Mouse (Mus musculus) c-Kit-negative CD71-positive TER-119-positive erythroid progenitor cells, embryonic 14.5 days (primary cell): ENCODE measurements at regions not wholly inside any gene's neighbourhood (a gene's known extent, or its start where the extent isn't known, plus 50 kb on each side); places are given as distances from the start of the nearest gene placed in this dataset.

Experiments
- DNase-seq: peaks from one replicate; pipeline ENCODE4 v3.0.0-alpha.2; 2013; ENCODE audit warnings: low read depth, low spot score

DNA sequence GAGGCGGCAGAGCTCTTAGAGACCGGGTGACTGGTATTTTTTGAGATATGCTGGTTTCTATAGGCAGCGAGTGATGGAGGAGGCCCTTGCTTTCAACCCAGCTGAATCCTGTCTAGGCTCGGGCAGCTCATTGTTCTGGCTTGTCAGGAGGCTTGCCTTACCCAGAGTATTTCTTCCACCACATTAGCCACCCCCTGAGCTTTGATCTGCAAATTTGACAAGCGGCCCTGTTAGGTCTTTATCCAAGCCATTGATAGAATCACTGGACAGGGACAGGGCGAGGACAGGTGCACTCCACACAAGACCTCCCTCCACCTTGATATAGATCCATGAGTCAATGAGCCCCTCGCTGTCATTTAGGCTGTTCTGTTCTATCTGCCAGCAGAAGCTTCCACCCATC lies 343.0 kb upstream of the Fam19a5 start:
- DNase-seq: no peak

DNA sequence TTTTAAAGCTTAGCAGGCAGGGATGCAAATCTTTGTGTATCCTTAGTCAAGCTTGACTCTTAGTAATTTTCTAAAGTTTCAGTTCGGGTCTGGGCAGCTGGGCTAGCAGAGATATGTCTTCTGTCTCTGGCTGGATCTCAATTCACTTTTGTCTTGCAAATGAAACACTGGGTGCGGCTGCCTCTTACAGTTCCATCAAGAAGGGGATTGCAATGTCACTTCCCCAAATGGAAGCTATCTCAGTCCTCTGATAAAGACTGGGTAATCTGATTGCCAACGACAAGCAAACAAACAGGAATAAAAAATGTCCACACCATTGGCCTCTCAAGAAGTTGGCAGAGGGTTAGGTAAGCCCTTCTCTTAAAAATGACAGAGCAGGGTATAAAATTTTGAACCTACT lies 314.1 kb upstream of the Fam19a5 start:
- DNase-seq: no peak

DNA sequence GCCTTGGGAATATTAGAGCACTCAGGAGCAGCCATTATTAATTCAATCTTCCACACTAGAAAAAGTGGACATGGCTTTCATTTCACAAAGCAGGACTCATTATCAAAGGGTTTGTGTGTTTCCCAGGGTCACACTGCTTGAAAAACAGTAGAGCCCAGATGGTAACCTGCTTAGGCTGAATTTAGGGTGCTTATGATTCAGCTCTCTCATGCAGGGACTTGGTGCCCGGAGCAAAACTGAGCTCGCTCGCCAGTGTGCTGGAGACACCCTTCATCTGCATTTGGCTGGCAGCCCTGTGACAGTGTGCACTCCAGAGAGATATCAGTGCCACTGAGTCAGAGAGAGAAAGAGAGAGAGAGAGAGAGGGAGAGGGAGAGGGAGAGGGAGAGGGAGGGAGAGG lies 308.0 kb upstream of the Fam19a5 start:
- DNase-seq: no peak

DNA sequence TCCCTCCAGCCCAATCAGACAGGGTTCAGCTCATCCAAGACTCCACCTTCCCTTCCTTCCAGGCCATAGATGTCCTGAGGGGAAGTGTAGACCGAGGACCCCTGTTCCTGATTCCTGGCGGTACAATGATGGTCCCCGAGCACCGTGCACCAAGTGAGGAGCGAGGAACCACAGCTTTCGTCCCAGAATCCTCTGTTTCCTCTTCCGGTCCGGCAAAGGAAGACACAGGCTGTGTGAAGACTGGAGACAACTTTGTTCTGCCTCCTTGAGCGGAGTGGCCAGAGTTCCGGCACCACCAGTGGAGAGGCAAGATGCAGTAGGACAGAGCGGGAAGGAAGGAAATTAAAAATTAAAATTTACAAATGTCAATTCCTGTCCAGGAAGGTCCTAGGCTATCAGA lies 305.0 kb upstream of the Fam19a5 start:
- no peak for DNase-seq

DNA sequence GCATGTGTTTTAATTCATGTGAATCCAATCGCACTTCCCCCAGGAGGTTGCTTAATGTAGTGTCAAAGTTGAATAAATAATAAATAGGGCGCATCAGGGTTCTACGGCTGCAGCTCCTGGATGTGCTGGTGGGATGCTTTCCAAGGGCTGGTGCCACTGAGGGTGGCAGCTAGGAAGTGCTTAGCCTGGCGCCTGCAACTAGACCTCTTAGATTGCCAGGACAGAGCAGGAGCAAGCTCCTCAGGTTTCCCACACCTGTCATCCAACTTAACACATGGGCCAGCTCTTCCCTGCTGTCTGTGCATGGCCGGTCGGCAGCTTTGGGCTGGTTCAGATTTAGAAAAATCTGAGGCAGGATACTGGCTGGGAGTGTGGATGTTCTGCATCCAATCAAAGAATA lies 282.6 kb upstream of the Fam19a5 start:
- no peak for DNase-seq

DNA sequence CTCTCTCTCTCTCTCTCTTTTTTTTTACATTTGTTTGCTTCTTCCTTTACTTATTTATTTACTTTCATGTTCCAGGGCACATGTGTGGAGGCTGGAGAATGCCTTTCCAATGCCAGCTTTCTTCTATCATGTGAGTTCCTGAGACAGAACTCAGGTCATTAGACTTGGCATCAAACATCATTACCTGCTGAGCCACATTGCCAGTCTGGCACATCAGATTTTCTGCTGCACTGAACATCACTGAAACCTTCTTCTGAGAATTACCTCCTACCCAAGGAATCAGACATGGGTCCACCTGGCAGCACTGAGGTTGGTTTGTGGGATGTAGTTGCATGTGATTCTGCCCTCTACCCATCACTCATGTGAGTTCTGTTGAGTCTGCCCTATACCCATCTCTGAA lies 279.2 kb upstream of the Fam19a5 start:
- no peak for DNase-seq

DNA sequence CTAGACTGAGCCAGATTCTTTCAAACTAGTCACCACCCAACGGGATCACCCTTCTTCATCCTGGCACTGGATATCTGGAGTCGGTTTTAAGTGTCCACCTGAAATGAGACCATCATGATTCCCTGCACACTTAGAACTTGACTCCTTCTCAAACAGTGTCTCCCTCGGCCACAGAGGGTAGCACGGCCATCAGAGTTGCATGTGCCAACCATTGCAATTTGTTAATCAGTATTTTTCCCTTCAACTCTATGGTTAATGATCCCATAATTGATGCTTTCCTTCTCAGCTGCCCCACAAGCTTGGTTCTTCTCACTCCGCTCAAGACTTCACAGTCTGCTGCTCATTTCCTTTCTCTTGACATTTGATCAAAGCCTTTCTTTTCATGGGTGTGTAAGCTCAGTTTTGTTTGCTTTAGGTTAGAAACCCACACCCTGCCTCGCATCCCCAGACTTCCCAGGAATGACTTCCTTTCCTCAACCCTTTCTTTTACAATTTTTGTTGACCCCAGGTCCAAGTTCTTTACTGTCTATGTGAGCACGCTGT lies 253.0 kb upstream of the Fam19a5 start:
- DNase-seq: no peak

DNA sequence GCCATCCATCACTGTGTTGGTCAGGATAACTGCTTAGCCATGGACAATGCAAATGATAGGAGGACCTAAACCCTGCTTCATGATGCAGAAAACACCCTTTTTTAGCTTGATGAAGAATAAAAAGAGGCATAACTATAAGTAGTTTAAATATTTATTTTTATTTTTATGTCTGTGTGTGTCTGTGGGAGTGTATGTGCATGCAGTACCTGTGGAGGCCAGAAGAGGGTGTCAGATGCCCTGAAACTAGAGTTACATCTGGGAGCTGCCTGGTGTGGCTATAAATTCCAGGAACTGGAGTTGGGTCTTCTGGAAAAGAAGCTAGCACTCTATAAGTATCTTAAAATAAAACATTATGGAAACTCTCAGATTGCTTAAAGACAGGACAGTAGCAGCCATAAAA lies 224.2 kb upstream of the Fam19a5 start:
- no peak for DNase-seq

DNA sequence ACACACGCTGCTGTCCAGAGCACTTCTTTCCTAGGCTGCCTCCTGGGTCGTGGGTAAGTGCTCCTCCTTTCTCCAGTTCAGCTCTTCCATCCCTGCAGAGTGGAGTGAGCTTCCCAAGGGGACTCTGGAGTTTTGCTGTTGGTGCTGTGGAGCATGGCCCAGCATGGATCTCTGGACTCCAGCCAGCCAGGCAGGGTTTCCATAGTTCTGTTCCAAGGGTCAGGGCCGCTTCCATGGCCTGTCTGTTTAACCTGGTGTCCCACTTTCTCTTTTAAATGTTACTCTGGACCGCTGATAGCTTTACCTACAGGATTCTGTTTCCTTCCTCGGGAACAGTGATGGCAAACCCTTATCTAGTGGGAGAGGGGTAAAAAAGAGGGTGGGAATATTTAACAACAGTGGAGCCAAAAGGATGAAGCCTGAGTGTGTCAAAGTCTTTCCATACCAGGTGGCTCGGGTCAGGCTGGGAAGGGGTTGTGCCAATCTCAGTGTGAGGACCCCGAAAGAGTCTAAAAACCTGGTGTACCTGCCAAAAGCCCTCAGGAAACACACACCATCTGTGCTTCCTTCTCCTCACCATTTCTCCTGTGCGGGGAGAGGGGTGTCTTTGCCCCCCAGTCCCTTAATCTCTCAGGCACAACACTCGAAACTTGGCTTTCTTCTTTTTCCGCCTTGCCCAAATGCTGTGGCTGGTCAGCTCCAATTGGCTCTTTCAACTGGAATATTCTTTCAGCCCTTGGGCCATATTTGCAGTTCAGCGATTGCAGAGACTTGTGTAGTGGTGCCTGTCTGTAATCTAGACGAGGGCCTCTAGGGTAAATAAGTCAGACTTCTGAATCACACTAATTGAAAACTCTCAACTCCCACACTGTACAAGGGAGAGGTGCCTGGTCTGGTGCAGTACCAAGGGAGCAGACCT lies 222.8 kb upstream of the Fam19a5 start:
- no peak for DNase-seq

DNA sequence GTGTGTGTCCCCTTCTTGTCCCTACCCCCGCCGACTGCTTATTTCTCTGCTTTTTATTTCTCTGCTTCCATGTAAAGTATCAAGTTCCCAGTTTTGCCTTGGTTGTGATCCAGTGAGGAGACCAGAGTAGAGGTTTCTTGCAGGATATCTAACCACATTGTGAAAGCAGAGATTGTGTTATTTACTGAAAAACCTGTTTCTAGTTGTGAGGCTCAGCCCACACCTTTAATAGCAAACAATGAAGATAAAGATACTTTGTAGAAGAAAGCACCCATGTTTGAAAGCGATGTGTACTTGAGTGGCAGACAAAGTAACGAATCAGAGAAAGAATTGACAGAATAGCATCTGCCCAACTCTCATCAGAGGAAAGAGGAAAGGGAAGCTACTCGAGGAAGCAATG lies 218.7 kb upstream of the Fam19a5 start:
- no peak for DNase-seq

DNA sequence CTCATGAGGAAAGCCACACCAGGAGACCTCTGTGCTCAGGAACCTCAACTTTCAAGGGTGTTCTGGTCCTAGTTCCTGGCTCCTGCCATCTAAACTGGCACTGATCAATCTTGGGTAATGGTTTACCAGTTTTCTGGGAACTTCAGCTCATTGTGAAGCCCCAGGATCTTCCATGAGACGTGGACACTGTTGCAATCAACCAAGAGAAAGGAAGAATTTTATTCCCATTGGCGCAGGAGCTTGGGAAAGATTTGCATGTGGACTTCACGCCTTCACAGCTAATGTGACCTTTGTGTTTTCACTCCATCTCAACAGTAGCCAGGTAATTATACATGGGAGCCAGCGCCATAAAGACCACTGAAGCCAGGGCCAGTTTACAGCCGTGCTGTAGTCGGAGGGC lies 217.8 kb upstream of the Fam19a5 start:
- no peak for DNase-seq

DNA sequence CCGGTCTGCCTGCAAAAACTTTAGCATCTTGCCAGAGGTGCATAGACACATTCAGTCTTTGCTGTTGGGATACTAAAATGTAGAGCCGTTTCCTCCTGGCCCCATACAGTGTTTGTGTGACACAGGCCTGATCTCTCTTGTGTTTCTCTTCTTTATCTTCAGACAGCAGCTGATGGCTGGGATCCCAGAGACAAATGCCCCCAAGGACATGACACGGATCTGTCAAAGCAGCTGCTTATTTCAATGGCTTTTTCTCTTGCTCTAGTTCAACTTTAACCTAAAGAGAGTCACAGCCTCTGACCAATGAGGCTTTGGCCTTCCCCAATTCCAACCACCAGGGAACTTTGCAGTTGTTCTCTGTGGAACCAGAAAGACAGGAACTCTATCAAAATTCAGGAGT lies 211.7 kb upstream of the Fam19a5 start:
- DNase-seq: no peak

DNA sequence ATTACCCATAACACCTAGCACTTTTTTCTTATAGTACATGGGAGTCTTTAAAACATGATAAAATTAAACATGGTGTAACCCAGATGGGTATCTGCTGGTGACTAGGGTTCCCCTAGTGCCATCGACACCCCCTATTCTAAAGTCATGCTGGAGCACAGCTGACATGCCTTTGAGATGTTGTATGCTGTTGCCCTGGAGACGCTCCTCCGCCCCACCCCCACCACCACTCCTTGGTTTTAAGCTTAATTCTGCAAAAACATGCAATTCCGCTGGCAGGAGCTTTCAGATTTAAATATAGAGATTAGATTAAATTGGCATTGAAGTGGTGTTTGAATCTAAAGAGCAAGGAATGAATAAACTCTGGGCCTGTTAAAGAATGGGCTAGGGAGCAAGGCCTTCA lies 210.6 kb upstream of the Fam19a5 start:
- no peak for DNase-seq

DNA sequence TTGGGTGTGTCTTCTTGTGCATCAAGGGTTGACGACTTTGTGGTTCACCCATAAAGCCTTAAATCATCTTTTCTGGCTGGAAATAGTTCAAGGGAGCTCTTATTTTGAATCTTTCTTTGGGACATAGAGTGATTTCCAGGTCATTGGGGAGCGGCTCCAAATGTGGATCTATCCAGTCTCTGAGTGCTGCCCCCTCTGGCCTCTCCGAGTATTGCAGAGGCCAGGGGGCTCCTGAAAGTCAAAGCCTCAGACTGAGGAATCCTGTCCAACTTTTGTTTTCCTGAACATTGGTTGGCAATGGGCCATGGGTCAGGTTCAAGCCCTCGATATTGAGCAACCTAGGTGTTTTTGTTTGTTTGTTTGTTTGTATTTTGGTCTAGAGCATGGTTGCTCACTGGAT lies 209.7 kb upstream of the Fam19a5 start:
- no peak for DNase-seq

DNA sequence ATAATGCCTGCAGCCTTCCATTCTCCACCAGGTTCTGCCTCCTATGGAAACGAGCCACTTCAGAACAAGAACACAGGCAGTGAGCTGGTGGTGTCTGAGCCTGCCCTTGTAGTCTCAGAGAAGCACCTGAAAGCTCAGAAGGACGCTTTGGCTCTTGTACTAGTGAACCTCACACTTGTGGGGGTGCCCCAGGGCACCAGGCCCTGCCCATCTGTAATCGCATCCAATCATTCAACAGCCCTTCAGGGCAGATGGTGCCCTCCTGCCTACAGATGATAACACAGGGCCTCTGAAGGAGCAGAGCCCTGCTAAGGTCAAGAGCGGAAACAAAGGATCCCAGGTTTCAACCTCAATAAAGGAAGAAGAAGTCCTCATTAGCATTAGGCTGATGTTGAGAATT lies 208.8 kb upstream of the Fam19a5 start:
- DNase-seq: no peak

DNA sequence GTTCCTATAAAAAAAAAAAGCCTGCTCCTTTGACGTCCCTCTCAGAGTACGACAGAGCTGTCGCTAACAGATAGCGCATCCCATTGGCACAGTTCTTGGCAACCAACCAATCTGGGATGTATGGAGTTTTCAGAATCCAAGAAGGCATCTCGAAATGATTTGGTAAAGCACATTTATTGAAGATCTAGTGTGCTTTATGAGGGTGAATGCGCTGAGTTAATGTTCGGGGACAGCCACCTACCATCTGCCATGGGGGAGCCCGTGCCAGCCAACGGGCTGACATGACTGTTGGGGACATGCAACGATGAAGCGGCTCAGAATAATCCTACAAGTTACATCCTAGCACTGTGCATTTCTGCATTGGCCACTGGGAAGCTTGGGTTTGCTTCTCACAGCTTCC lies 208.4 kb upstream of the Fam19a5 start:
- no peak for DNase-seq

DNA sequence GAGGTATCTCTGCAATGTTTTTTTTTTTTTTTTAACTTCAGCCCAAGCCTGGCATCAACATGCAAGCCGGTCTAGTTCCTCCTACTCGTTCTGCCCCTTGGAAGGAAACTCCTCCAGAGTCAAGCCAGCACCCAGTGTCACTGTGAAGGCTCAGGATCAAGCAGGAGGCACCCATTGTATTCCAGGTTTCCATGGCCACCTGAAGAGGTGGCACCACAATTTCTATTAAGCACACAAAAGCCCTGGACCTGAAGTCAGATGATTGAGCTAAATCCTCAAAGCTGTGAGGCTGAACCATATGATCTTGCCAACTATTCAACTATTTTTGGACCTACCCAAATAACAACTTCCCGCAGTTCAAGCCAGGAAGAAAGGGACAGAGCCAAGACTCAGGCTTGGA lies 204.2 kb upstream of the Fam19a5 start:
- no peak for DNase-seq

DNA sequence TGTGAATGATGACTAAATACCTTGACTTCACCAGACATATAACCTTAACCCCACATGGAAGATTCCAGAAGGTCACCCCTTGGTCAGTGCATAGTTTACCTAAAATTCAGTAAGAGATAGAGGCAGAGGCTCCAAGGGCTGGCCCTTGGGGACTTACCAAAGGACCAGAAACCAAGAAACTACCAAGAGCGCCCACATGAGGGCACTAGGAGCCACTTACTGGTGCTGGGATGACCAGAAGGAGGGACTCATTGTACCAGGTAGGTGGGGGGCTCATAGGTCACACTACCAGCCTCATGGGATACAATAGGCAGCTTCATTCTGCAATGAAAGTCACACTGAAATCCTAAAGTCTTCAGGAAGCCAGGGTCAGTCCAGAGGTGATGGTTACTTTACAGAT lies 201.4 kb upstream of the Fam19a5 start:
- no peak for DNase-seq

DNA sequence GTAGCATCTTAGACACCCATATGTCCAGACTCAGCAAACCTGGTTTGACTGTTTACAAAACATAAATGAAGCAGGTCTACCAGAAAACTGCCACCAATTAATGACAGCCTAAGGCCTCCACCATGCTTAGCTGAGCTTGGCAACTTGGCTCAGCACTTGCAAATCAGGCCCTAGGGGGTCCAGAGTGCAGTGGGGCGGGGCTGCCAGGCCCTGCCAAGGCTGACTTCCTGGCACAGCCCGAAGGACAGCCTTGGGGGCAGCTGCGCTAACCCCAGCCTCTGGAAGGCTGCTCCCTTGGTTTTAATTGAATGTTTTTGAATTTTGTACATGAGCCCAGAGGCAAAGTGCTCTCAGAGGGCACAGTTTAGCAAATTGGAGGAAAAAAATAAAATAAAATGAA lies 198.3 kb upstream of the Fam19a5 start:
- DNase-seq: no peak

DNA sequence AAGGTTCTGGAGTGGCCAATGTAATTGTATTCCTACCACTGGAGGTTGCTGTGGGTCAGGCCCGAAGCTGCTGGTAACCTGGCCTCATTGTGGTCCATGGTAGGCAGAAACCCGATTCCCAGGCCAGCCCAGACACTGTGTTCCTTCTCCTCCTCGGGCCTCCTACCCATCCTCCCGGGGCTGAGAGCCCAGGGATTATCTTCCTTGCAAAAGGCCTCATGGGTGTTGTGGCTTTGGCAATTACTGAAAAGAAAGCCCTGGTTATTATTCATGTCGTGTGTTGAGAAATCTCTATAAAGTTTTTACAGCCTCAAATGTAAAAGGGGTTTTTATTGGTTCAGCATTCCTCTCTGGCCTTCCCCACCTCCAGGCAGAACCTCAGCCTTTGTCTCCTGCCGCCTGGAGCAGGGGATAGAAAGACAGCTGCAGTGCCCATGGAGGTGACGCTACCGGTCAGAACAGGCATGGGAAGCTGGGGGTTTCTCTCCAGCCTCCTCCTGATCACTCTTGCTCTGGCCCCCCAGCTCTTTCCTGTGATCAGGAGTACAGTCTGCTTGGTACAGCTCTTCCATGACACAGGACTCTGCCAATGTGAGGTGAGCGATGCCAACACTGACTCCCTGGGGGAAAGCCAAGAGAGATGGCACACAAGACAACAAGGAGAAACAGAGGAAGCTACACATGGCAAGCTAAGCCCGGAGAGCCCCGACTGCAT lies 194.4 kb upstream of the Fam19a5 start:
- no peak for DNase-seq

DNA sequence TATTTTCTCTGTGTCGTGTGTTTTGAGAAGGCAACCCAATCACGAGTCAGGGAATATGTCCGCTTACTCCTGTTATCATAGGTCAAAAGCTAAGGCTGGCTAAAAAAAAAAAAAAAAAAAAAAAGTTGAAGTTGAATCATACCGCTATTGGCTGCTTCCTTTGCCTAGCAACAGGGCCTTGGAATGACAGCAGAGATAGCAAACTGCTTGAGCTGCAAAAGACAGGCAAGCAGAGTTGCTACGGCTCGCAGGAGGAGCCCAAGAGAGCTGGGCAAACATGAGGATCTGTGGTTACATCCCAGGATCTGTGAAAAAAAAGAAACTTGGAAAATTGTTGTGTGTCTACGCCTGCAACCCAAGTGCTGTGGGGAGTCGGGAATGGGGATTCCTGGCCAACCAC lies 191.3 kb upstream of the Fam19a5 start:
- no peak for DNase-seq

DNA sequence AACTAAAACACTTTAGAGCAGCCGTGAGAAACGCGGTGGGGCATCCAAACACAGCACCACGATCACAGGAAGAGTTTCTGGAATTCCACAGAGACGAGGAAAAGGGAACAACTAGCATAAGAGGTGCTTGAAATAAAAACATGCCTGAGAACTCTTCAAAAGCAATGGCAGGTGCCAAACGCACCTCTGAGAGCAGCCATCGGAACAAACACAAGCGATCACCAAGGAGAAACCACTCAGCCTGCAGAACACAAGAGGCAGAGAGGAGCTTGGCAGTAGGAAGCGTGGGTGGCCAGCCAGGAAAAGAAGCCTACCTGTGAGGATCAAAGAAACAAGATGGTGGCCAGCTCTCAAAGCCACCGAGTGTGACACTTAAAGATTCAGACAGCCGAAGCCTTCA lies 190.2 kb upstream of the Fam19a5 start:
- no peak for DNase-seq

DNA sequence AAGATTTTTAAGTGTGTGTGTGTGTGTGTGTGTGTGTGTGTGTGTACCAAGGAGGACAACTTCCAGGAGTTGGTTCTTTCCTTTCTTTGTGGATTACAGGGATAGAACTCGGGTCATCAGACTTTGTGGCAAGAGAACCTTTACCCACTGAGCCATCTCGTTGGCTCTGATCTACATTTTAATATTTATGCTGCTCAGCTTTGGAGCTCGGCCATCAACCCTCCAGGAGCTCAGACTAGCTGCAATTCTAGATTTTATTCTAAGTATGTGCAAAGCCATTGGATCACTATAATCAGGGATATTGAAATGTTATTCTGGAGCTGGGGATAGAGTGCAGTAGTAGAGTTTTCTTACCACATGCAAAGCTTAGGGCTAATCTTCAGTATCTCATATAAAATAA lies 183.6 kb upstream of the Fam19a5 start:
- DNase-seq: no peak
